Mouse (Mus musculus): ENCODE results near the gene Abhd17c.
A peak's percentile ranks its signal among the peaks of the same experiment; 100 is the strongest.

- no peak for TF ChIP-seq POLR2A (IDR thresholded peaks at IDR 0.05; ENCODE audit: control insufficient read depth, low read depth, low read length)
- TF ChIP-seq CTCF (IDR thresholded peaks at IDR 0.05; ENCODE audit: control insufficient read depth, insufficient read depth, insufficient replicate concordance, low read depth, low read length), result peak; percentile 28; the same call in 1 of the 2 replicates
Measured at GRCm38 (mm10) chr7:84086039-84086829, 65.5 kb downstream of the Abhd17c start, which contains the start of gene Cemip.
